Mouse (Mus musculus) lung, embryonic 14.5 days (tissue): ENCODE results near the gene Cstad. TPM values are rescaled to one million over a fixed set of nuclear protein-coding genes. Genes with fewer than 3 reads are reported as not detected.
A peak's percentile ranks its signal among the peaks of the same experiment; 100 is the strongest.

Experiments
- ATAC-seq: fragments of 200-750 bp; cut with Nextera tagmentation; 2 replicates; pipeline ENCODE4 v1.8.0; 2017; ENCODE audit warnings: mild to moderate bottlenecking, moderate TSS enrichment, moderate library complexity; ENCODE audit not compliant: insufficient read depth
- DNase-seq: peaks from one replicate; pipeline ENCODE4 v3.0.0-alpha.2; 2015
- H3K27ac ChIP-seq: fragments of 300-500 bp; sonication (generic); 2 replicates; pipeline ENCODE4 v1.5.1; 2014; ENCODE audit warnings: low read depth, mild to moderate bottlenecking, moderate library complexity
- H3K27me3 ChIP-seq: fragments of 300-500 bp; sonication (generic); 2 replicates; pipeline ENCODE4 v1.6.1; 2014; ENCODE audit warnings: low read length, control low read depth; ENCODE audit not compliant: insufficient read depth
- H3K36me3 ChIP-seq: fragments of 300-500 bp; sonication (generic); 2 replicates; pipeline ENCODE4 v1.6.1; 2014; ENCODE audit warnings: control low read depth; ENCODE audit not compliant: insufficient read depth
- H3K4me1 ChIP-seq: fragments of 300-500 bp; sonication (generic); 2 replicates; pipeline ENCODE4 v1.6.1; 2014; ENCODE audit warnings: antibody characterized with exemption, control low read depth; ENCODE audit not compliant: insufficient read depth
- H3K4me2 ChIP-seq: fragments of 300-500 bp; sonication (generic); 2 replicates; pipeline ENCODE4 v1.6.1; 2014; ENCODE audit warnings: mild to moderate bottlenecking
- H3K4me3 ChIP-seq: fragments of 300-500 bp; sonication (generic); 2 replicates; pipeline ENCODE4 v1.5.1; 2014; ENCODE audit warnings: low read depth, low read length
- H3K9ac ChIP-seq: fragments of 300-500 bp; sonication (generic); 2 replicates; pipeline ENCODE4 v1.6.1; 2014
- H3K9me3 ChIP-seq: fragments of 300-500 bp; sonication (generic); 2 replicates; pipeline ENCODE4 v1.6.1; 2016; ENCODE audit warnings: low read depth, low read length, control low read depth
- CTCF ChIP-seq: IDR thresholded peaks from 2 replicates; pipeline ENCODE4 v1.5.1; 2016; ENCODE audit warnings: antibody characterized with exemption, low read depth
- whole genome bisulfite sequencing: fragments of 180-500 bp; shearing (Covaris S2); extraction: QIAGEN DNeasy Blood & Tissue Kit; methylation state at CpG from one replicate; pipeline ENCODE4 v1.1.7; 2014; 5-methylcytosine and 5-hydroxymethylcytosine counted together
- polyA plus RNA-seq: library from polyadenylated mRNA; unstranded; fragments of >200 nt; fragmentation: Nextera tagmentation; extraction: Ambion mirVana; gene quantifications from 2 replicates; pipeline ENCODE4 v1.2.1, GENCODE M21; 2014

Cstad gene
- polyA plus RNA-seq, 1 experiment from 2014 or later, result 1.5 TPM

- Histone ChIP-seq H3K4me3 (no peak overlapping the region), H3K9me3 (no peaks in the 10 kb centered on the region), H3K4me1 (peaks cover 23% of the 10 kb centered on the region), H3K27ac (no peak overlapping the region), H3K27me3 (no peaks in the 10 kb centered on the region), H3K36me3 (no peaks in the 10 kb centered on the region), H3K4me2 (no peak overlapping the region), H3K9ac (no peak overlapping the region)
- TF ChIP-seq CTCF, result no peak
- 60% methylated on average over 6 of the region's 6 CpGs for WGBS
- ATAC-seq, result no peak
- DNase-seq, result no peak
Measured at GRCm38 (mm10) chr2:30616464-30616863, 21.6 kb downstream of the Cstad start.

DNA sequence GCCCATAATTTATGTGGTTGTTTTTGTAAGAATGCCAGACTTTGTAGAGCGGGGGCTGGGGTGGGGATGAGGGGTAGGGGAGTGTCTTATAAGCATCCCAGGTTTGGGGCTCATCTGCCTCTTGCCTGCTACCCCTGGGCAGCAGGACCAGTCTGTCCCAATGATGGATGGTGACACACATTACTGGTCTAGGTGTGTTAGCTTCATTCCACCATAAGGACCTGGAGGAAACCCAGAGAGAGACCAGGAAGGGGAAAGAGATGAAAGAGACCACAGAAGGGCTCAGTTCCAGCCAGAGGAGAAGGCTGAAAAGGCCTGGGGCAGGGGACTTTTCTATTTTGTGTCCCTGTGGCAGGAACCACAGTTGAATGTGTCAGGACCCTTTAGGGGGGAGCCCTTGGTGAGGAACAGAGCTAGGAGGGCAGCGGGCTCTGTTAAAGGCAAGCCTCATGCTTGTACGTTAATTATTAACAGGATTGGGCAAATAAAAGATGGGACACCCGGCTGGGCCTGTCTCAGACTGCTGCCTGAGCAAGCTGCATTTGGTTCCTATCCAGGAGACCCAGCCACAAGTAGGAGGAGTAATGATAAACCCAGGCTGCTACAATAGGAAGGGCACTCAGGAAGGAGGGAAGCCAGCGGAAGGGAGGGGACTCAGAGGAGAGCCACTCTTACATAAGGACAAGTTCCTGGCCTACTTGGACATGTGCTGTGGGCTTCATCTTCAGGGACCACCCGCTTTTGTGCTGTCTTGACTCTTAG, 23.8 kb downstream of the Cstad start:
- ATAC-seq (peak; percentile 78), DNase-seq (peak; percentile 78)
- no peak for TF ChIP-seq CTCF
- H3K9me3 ChIP-seq, result no peaks in the 10 kb centered on the region
- 47% methylated on average over 6 of the region's 6 CpGs for WGBS
- no peak overlapping the region for H3K4me3 ChIP-seq
- no peaks in the 10 kb centered on the region for H3K36me3 ChIP-seq
- peak overlapping the region; percentile 86 for H3K27ac ChIP-seq
- no peaks in the 10 kb centered on the region for H3K27me3 ChIP-seq
- 0 out of 2 replicates have a peak overlapping the region, but pooled peaks have one; percentile 30 for H3K4me2 ChIP-seq
- peak overlapping the region; percentile 0; the same call in 1 of the 2 replicates for H3K9ac ChIP-seq
- peaks cover 23% of the 10 kb centered on the region for H3K4me1 ChIP-seq

GRCm38 (mm10) chr2:30623873-30624272, 29.0 kb downstream of the Cstad start:
- WGBS, result 63% methylated on average over 10 of the region's 10 CpGs
- no peak overlapping the region for H3K4me3 ChIP-seq
- no peak for DNase-seq
- ATAC-seq, result no peak
- no peaks in the 10 kb centered on the region for H3K9me3 ChIP-seq
- no peaks in the 10 kb centered on the region; the same call in 1 of the 2 replicates for H3K4me1 ChIP-seq
- no peak for TF ChIP-seq CTCF
- H3K4me2 ChIP-seq, result no peak overlapping the region
- no peak overlapping the region for H3K9ac ChIP-seq
- no peak overlapping the region for H3K27ac ChIP-seq
- H3K36me3 ChIP-seq, result no peaks in the 10 kb centered on the region
- H3K27me3 ChIP-seq, result no peaks in the 10 kb centered on the region

DNA sequence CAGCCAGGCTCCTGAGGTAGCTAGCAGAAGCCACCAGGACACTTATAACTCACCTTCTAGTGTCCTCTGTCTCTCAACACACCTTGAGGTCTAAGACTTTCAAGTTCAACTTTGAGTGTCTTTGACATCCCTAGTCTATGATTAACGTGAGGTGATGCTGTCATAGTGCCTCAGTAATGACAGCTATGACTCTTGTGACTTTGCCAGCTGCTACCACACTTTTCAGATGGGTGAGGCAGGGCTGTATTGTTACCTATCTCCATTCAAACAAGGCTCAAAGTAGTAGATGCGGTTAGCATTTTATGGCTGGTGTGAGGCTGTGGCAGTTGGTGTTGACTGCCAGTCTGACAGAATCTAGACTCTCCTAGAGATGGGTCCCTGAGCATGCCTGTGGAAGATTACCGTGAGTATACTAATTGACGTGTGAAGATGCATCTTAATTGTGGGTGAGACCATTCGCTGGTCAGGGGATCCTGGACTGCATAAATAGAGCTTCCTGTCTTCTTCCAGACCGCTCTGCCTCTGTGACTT, 30.5 kb downstream of the Cstad start:
- H3K36me3 ChIP-seq, result no peaks in the 10 kb centered on the region
- no peak overlapping the region for H3K27ac ChIP-seq
- H3K9ac ChIP-seq, result no peak overlapping the region
- ATAC-seq (no peak), DNase-seq (no peak)
- H3K27me3 ChIP-seq, result no peaks in the 10 kb centered on the region
- TF ChIP-seq CTCF, result no peak
- no peaks in the 10 kb centered on the region for H3K4me1 ChIP-seq
- no peak overlapping the region for H3K4me3 ChIP-seq
- no peak overlapping the region for H3K4me2 ChIP-seq
- no peaks in the 10 kb centered on the region for H3K9me3 ChIP-seq
- 84% methylated on average over 6 of the region's 6 CpGs for WGBS

GRCm38 (mm10) chr2:30626058-30626675, 31.3 kb downstream of the Cstad start:
- Histone ChIP-seq H3K27me3 (no peaks in the 10 kb centered on the region), H3K4me1 (no peaks in the 10 kb centered on the region), H3K27ac (no peak overlapping the region), H3K4me2 (no peak overlapping the region), H3K4me3 (no peak overlapping the region), H3K36me3 (no peaks in the 10 kb centered on the region), H3K9ac (no peak overlapping the region), H3K9me3 (no peaks in the 10 kb centered on the region)
- TF ChIP-seq CTCF, result no peak
- ATAC-seq (no peak), DNase-seq (peak; percentile 54)
- 54% methylated on average over 17 of the region's 17 CpGs for WGBS

- 84% methylated on average over 3 of the region's 3 CpGs for WGBS
- DNase-seq, result no peak
Measured at GRCm38 (mm10) chr2:30627338-30627737, 32.5 kb downstream of the Cstad start.

DNA sequence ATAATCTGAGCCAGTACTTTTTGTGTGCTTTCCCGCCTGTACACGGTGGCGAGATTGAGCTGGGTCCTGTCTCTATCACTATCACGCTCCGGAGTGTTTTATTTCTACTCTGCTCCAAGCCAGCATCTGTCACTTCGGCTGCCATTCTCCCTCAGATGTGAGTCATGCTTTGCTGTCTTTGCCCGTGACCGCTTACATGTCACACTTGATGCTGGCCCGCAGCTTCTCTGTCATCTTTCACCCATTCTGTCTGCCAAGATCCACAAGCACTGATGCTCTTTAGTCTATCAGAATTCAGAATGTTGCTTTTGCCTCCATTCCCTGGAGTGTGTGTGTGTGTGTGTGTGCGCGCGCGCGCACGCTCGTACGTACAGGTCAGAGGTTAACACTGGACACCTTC, 33.5 kb downstream of the Cstad start:
- ATAC-seq (no peak), DNase-seq (peak; percentile 42)
- WGBS, result 78% methylated on average over 17 of the region's 17 CpGs
- no peak for TF ChIP-seq CTCF
- no peak overlapping the region for H3K27ac ChIP-seq
- H3K27me3 ChIP-seq, result no peaks in the 10 kb centered on the region
- H3K4me2 ChIP-seq, result no peak overlapping the region
- H3K4me1 ChIP-seq, result no peaks in the 10 kb centered on the region
- no peak overlapping the region for H3K4me3 ChIP-seq
- H3K36me3 ChIP-seq, result no peaks in the 10 kb centered on the region
- H3K9me3 ChIP-seq, result no peaks in the 10 kb centered on the region
- no peak overlapping the region for H3K9ac ChIP-seq

More at GRCm38 (mm10) chr2:30627338-30627737, 32.5 kb downstream of the Cstad start:
- Histone ChIP-seq H3K9ac (no peak overlapping the region), H3K4me2 (no peak overlapping the region), H3K4me3 (no peak overlapping the region), H3K9me3 (no peaks in the 10 kb centered on the region), H3K36me3 (no peaks in the 10 kb centered on the region), H3K27ac (no peak overlapping the region), H3K27me3 (no peaks in the 10 kb centered on the region), H3K4me1 (no peaks in the 10 kb centered on the region)
- no peak for TF ChIP-seq CTCF
- no peak for ATAC-seq
